Mouse (Mus musculus): ENCODE data around the gene Kcnab2. TPM values are rescaled to one million over a fixed set of nuclear protein-coding genes. Genes with fewer than 3 reads are reported as not detected.

Gene Kcnab2
- polyA plus RNA-seq, 1 experiment from 2014 or later, result 3.8 TPM

Other genes with a start within 250 kb of the Kcnab2 start
- gene Gpr153, start 203.6 kb downstream of the Kcnab2 start, polyA plus RNA-seq (2014; fragmentation: Nextera tagmentation; extraction: Ambion mirVana), result 8.2 and 9.4 TPM in 2 replicates
- not detected in 2 replicates for gene Hes3, start 186.2 kb downstream of the Kcnab2 start, polyA plus RNA-seq (2014; fragmentation: Nextera tagmentation; extraction: Ambion mirVana)
- gene Icmt, start 180.6 kb downstream of the Kcnab2 start, polyA plus RNA-seq (2014; fragmentation: Nextera tagmentation; extraction: Ambion mirVana), result 22.0 and 25.8 TPM in 2 replicates
- gene Rnf207, start 158.9 kb downstream of the Kcnab2 start, polyA plus RNA-seq (2014; fragmentation: Nextera tagmentation; extraction: Ambion mirVana), result 1.7 and 1.8 TPM in 2 replicates
- 473 and 504 TPM in 2 replicates for gene Rpl22, start 152.1 kb downstream of the Kcnab2 start, polyA plus RNA-seq (2014; fragmentation: Nextera tagmentation; extraction: Ambion mirVana)
- gene Chd5, start 139.2 kb downstream of the Kcnab2 start, polyA plus RNA-seq (2014; fragmentation: Nextera tagmentation; extraction: Ambion mirVana), result 1.1 and 1.7 TPM in 2 replicates
- 2.7 TPM in 2 replicates for gene Nphp4, start 1.2 kb downstream of the Kcnab2 start, polyA plus RNA-seq (2014; fragmentation: Nextera tagmentation; extraction: Ambion mirVana)

Measured in intestine, embryonic 14.5 days (tissue).